Mouse (Mus musculus): ENCODE results near the gene Slc8a1.

DNA sequence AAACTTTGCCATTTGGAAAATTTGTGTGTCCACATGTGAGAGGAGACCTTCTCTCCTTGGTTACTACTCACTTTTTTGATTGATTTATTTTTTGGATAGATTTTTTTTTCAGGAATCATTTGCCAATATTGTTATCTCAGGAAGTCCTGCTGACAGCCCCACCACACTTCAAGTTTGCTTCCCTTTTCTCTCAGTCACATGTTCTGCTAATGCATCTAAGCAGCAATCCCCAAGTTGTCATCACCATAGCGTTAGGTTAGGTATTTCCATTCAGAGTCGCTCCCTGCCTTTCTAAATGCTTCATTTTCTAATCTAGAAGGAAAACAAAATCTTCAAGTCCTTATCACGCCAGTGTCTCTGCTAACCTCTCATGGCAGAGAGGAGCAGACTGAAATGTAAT is 278.8 kb downstream of the Slc8a1 start:
- no peak for TF ChIP-seq POLR2A (IDR thresholded peaks at IDR 0.05; ENCODE audit: borderline replicate concordance, extremely low read depth, insufficient read depth, insufficient read length, poor library complexity, severe bottlenecking)
- no peak for TF ChIP-seq CTCF (IDR thresholded peaks at IDR 0.05; ENCODE audit: borderline replicate concordance, extremely low read depth, insufficient read depth, insufficient read length)

Data from brain, embryonic 14.5 days (tissue).